Mouse (Mus musculus): ENCODE measurements around the gene Olfr1419. TPM values are rescaled to one million over a fixed set of nuclear protein-coding genes. Genes with fewer than 3 reads are reported as not detected.
"Not testable (repeated sequence)": the region's sequence is repeated elsewhere in the genome, so short reads cannot be mapped to it uniquely, and the experiment has no call there.

Olfr1419 gene
- polyA plus RNA-seq, 1 experiment from 2014 or later = not detected

GRCm38 (mm10) chr19:11878404-11878803 lies 3.5 kb upstream of the Olfr1419 start:
- WGBS = 75% methylated on average over 22 of the region's 22 CpGs
- H3K4me2 ChIP-seq (ENCODE audit: low read depth); H3K4me1 ChIP-seq (ENCODE audit: control insufficient read depth, insufficient read depth, low read length); H3K9ac ChIP-seq (ENCODE audit: low read length); H3K27me3 ChIP-seq (ENCODE audit: control insufficient read depth, insufficient read depth, low read length); ATAC-seq (ENCODE audit: insufficient read depth, low FRiP score, low TSS enrichment); H3K9me3 ChIP-seq (ENCODE audit: control insufficient read depth, low read length); H3K36me3 ChIP-seq (ENCODE audit: control insufficient read depth, insufficient read depth, low read length); H3K27ac ChIP-seq (ENCODE audit: low read depth, low read length); DNase-seq (ENCODE audit: low spot score); H3K4me3 ChIP-seq (ENCODE audit: low read depth, low read length): not testable (repeated sequence)

DNA sequence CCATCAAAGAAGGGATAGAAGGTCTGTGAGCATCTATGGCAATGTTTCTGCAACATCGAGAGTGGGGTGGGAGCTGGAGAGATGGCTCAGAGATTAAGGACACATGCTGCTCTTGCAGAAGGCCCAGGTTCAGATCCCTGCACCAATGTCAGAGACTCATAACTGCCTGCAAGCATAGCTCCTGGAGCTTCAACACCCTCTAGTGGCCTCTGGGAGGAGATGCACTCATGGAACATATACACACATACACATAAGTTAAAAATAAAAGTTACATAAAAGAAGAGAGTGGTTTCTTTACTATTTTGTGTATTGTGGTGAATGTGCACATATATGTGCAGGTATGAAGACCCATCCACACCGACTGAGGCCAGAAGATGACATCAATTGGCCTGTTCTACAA lies 7.1 kb downstream of the Olfr1419 start:
- H3K4me1 ChIP-seq (ENCODE audit: control insufficient read depth, insufficient read depth, low read length) = no peaks in the 10 kb centered on the region
- WGBS = 88% methylated on average over 2 of the region's 2 CpGs
- H3K36me3 ChIP-seq (ENCODE audit: control insufficient read depth, insufficient read depth, low read length) = no peaks in the 10 kb centered on the region
- H3K4me3 ChIP-seq (ENCODE audit: low read depth, low read length) = no peak overlapping the region
- H3K9me3 ChIP-seq (ENCODE audit: control insufficient read depth, low read length) = 0 out of 2 replicates have a peak, but pooled peaks cover 4% of the 10 kb centered on the region
- ATAC-seq (ENCODE audit: insufficient read depth, low FRiP score, low TSS enrichment) = no peak
- no peak overlapping the region for H3K27ac ChIP-seq (ENCODE audit: low read depth, low read length)
- no peaks in the 10 kb centered on the region for H3K27me3 ChIP-seq (ENCODE audit: control insufficient read depth, insufficient read depth, low read length)
- H3K9ac ChIP-seq (ENCODE audit: low read length) = no peak overlapping the region
- H3K4me2 ChIP-seq (ENCODE audit: low read depth) = no peak overlapping the region
- DNase-seq (ENCODE audit: low spot score) = no peak

- no peak within 1 kb of the TSS for H3K4me3 ChIP-seq (ENCODE audit: low read depth, low read length)
- H3K27me3 ChIP-seq (ENCODE audit: control insufficient read depth, insufficient read depth, low read length) = no peaks in the 10 kb centered on the region
- H3K4me2 ChIP-seq (ENCODE audit: low read depth) = no peak within 1 kb of the TSS
- no peak within 1 kb of the TSS for H3K9ac ChIP-seq (ENCODE audit: low read length)
- H3K9me3 ChIP-seq (ENCODE audit: control insufficient read depth, low read length) = no peaks in the 10 kb centered on the region
- WGBS = 80% methylated on average over 1 of the region's 1 CpGs
- ATAC-seq (ENCODE audit: insufficient read depth, low FRiP score, low TSS enrichment) = no peak
- DNase-seq (ENCODE audit: low spot score) = no peak
- no peaks in the 10 kb centered on the region for H3K36me3 ChIP-seq (ENCODE audit: control insufficient read depth, insufficient read depth, low read length)
- no peak within 1 kb of the TSS for H3K27ac ChIP-seq (ENCODE audit: low read depth, low read length)
- H3K4me1 ChIP-seq (ENCODE audit: control insufficient read depth, insufficient read depth, low read length) = no peaks in the 10 kb centered on the region
Observed at GRCm38 (mm10) chr19:11860966-11861365, 13.9 kb downstream of the Olfr1419 start, which contains the start of gene Olfr1418. Gene Olfr1418, minus strand, starts transcription at chr19:11861066.

GRCm38 (mm10) chr19:11856506-11856905 lies 18.4 kb downstream of the Olfr1419 start:
- WGBS = 83% methylated on average over 6 of the region's 6 CpGs
- no peak overlapping the region for H3K27ac ChIP-seq (ENCODE audit: low read depth, low read length)
- DNase-seq (ENCODE audit: low spot score) (no peak), ATAC-seq (ENCODE audit: insufficient read depth, low FRiP score, low TSS enrichment) (no peak)
- no peak overlapping the region for H3K4me2 ChIP-seq (ENCODE audit: low read depth)
- no peak overlapping the region for H3K4me3 ChIP-seq (ENCODE audit: low read depth, low read length)
- no peaks in the 10 kb centered on the region for H3K36me3 ChIP-seq (ENCODE audit: control insufficient read depth, insufficient read depth, low read length)
- H3K4me1 ChIP-seq (ENCODE audit: control insufficient read depth, insufficient read depth, low read length) = no peaks in the 10 kb centered on the region
- H3K9me3 ChIP-seq (ENCODE audit: control insufficient read depth, low read length) = no peaks in the 10 kb centered on the region
- no peak overlapping the region for H3K9ac ChIP-seq (ENCODE audit: low read length)
- H3K27me3 ChIP-seq (ENCODE audit: control insufficient read depth, insufficient read depth, low read length) = no peaks in the 10 kb centered on the region

DNA sequence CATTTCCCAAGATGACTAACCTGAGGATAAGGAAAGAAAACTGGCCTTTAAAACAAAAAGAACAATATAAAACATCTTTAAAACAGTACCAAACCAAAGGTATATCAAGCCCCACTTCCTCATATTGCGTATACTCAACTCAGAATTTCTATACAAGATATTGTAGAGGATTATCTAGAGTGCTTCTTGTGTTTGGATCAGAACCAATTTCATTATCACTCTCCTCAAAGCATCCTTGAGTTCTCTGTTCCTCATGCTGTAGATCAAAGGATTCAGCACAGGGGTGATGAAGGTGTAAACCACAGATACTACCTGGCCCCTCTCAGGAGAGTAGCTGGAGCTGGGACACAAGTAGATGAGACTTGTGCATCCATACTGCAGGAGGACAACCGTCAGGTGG lies 20.1 kb downstream of the Olfr1419 start:
- H3K27me3 ChIP-seq (ENCODE audit: control insufficient read depth, insufficient read depth, low read length) = no peaks in the 10 kb centered on the region
- H3K4me1 ChIP-seq (ENCODE audit: control insufficient read depth, insufficient read depth, low read length) = no peaks in the 10 kb centered on the region
- ATAC-seq (ENCODE audit: insufficient read depth, low FRiP score, low TSS enrichment) = no peak
- H3K9me3 ChIP-seq (ENCODE audit: control insufficient read depth, low read length) = no peaks in the 10 kb centered on the region
- no peak overlapping the region for H3K9ac ChIP-seq (ENCODE audit: low read length)
- no peak overlapping the region for H3K4me2 ChIP-seq (ENCODE audit: low read depth)
- no peaks in the 10 kb centered on the region for H3K36me3 ChIP-seq (ENCODE audit: control insufficient read depth, insufficient read depth, low read length)
- no peak overlapping the region for H3K27ac ChIP-seq (ENCODE audit: low read depth, low read length)
- 92% methylated on average over 2 of the region's 2 CpGs for WGBS
- no peak for DNase-seq (ENCODE audit: low spot score)
- H3K4me3 ChIP-seq (ENCODE audit: low read depth, low read length) = no peak overlapping the region

GRCm38 (mm10) chr19:11852652-11853051 lies 22.3 kb downstream of the Olfr1419 start:
- Histone ChIP-seq H3K27ac (ENCODE audit: low read depth, low read length) (no peak overlapping the region), H3K27me3 (ENCODE audit: control insufficient read depth, insufficient read depth, low read length) (no peaks in the 10 kb centered on the region), H3K36me3 (ENCODE audit: control insufficient read depth, insufficient read depth, low read length) (no peaks in the 10 kb centered on the region), H3K4me2 (ENCODE audit: low read depth) (no peak overlapping the region), H3K9me3 (ENCODE audit: control insufficient read depth, low read length) (no peaks in the 10 kb centered on the region), H3K4me3 (ENCODE audit: low read depth, low read length) (no peak overlapping the region), H3K4me1 (ENCODE audit: control insufficient read depth, insufficient read depth, low read length) (no peaks in the 10 kb centered on the region), H3K9ac (ENCODE audit: low read length) (no peak overlapping the region)
- WGBS = 65% methylated on average over 4 of the region's 4 CpGs
- DNase-seq (ENCODE audit: low spot score) (no peak), ATAC-seq (ENCODE audit: insufficient read depth, low FRiP score, low TSS enrichment) (no peak)

DNA sequence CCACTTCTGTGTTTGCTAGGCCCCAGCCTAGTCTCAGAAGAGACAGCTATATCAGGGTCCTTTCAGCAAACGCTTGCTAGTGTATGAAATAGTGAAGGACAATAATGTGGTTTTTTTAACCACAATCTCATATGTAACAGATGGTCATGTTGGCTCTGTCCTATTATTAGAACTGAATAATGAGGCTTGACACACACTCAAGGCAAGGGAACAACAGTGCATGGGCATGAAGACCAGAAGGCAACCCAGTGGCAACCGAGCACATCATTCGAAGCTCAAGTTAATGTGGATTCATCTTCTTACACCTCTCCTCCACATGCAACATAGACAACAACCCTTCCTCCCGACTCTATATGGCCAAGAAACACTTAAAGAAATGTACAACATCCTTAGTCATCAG lies 28.6 kb downstream of the Olfr1419 start:
- Histone ChIP-seq H3K4me3 (ENCODE audit: low read depth, low read length) (no peak overlapping the region), H3K4me1 (ENCODE audit: control insufficient read depth, insufficient read depth, low read length) (no peaks in the 10 kb centered on the region), H3K9ac (ENCODE audit: low read length) (no peak overlapping the region), H3K27ac (ENCODE audit: low read depth, low read length) (no peak overlapping the region), H3K36me3 (ENCODE audit: control insufficient read depth, insufficient read depth, low read length) (no peaks in the 10 kb centered on the region), H3K9me3 (ENCODE audit: control insufficient read depth, low read length) (no peaks in the 10 kb centered on the region), H3K4me2 (ENCODE audit: low read depth) (no peak overlapping the region), H3K27me3 (ENCODE audit: control insufficient read depth, insufficient read depth, low read length) (no peaks in the 10 kb centered on the region)
- no peak for DNase-seq (ENCODE audit: low spot score)
- WGBS = 90% methylated on average over 4 of the region's 4 CpGs
- no peak for ATAC-seq (ENCODE audit: insufficient read depth, low FRiP score, low TSS enrichment)

DNA sequence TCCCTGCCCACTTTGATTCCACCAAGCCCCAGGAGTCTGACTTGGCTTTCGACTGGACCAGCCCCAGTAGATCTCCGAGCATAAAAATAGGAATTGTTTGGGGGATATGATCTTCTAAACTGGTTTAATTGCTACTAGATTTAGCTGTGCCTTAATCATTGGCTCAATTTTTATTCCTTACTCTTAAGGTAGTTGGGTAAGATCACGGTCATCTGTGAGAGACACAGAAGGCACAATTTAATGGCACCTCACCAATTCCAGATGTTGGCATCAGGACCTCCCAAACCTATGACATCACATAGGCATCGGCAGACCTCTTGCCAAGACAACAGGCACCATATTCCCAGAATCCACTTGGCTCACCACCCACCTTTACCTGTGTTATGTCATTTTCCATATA lies 35.8 kb downstream of the Olfr1419 start, which contains the start of gene Olfr1417:
TSS of gene Olfr1417 (minus strand) at position 101 of the 400 bp plus-strand sequence.
- no peak within 1 kb of the TSS for H3K4me2 ChIP-seq (ENCODE audit: low read depth)
- DNase-seq (ENCODE audit: low spot score) (no peak), ATAC-seq (ENCODE audit: insufficient read depth, low FRiP score, low TSS enrichment) (no peak)
- H3K27ac ChIP-seq (ENCODE audit: low read depth, low read length) = no peak within 1 kb of the TSS
- no peaks in the 10 kb centered on the region for H3K4me1 ChIP-seq (ENCODE audit: control insufficient read depth, insufficient read depth, low read length)
- WGBS = 88% methylated on average over 4 of the region's 4 CpGs
- H3K4me3 ChIP-seq (ENCODE audit: low read depth, low read length) = no peak within 1 kb of the TSS
- no peaks in the 10 kb centered on the region for H3K36me3 ChIP-seq (ENCODE audit: control insufficient read depth, insufficient read depth, low read length)
- no peaks in the 10 kb centered on the region for H3K9me3 ChIP-seq (ENCODE audit: control insufficient read depth, low read length)
- no peak within 1 kb of the TSS for H3K9ac ChIP-seq (ENCODE audit: low read length)
- H3K27me3 ChIP-seq (ENCODE audit: control insufficient read depth, insufficient read depth, low read length) = no peaks in the 10 kb centered on the region

- WGBS = 35% methylated on average over 4 of the region's 4 CpGs
- H3K27ac ChIP-seq (ENCODE audit: low read depth, low read length) = no peak overlapping the region
- no peak for ATAC-seq (ENCODE audit: insufficient read depth, low FRiP score, low TSS enrichment)
- no peaks in the 10 kb centered on the region for H3K36me3 ChIP-seq (ENCODE audit: control insufficient read depth, insufficient read depth, low read length)
- peaks cover 17% of the 10 kb centered on the region for H3K27me3 ChIP-seq (ENCODE audit: control insufficient read depth, insufficient read depth, low read length)
- no peak overlapping the region for H3K9ac ChIP-seq (ENCODE audit: low read length)
- no peaks in the 10 kb centered on the region for H3K4me1 ChIP-seq (ENCODE audit: control insufficient read depth, insufficient read depth, low read length)
- H3K4me3 ChIP-seq (ENCODE audit: low read depth, low read length) = no peak overlapping the region
- no peak overlapping the region for H3K4me2 ChIP-seq (ENCODE audit: low read depth)
- no peaks in the 10 kb centered on the region for H3K9me3 ChIP-seq (ENCODE audit: control insufficient read depth, low read length)
- DNase-seq (ENCODE audit: low spot score) = no peak
Observed at GRCm38 (mm10) chr19:11823346-11824065, 51.4 kb downstream of the Olfr1419 start.
